Mouse (Mus musculus): ENCODE results near the gene Vmn1r38. TPM values are rescaled to one million over a fixed set of nuclear protein-coding genes. Genes with fewer than 3 reads are reported as not detected.

Vmn1r38 gene
- polyA plus RNA-seq (2017; shearing (Covaris generic)), result 0.07 TPM

GRCm38 (mm10) chr6:66782527-66782926, at the start of gene Vmn1r38:
TSS of gene Vmn1r38 (minus strand) at chr6:66782627.

GRCm38 (mm10) chr6:66810509-66810908, 28.1 kb upstream of the Vmn1r38 start, which contains the start of gene Vmn1r39:
TSS of gene Vmn1r39 (minus strand) at chr6:66810609.

GRCm38 (mm10) chr6:66729082-66729481, 53.3 kb downstream of the Vmn1r38 start, which contains the start of gene Vmn1r37:
TSS of gene Vmn1r37 (plus strand) at chr6:66729382.

Other genes starting within 250 kb of the Vmn1r38 start
- gene Mad2l1, start 247.2 kb downstream of the Vmn1r38 start, polyA plus RNA-seq (2017; shearing (Covaris generic)), result 24.3 TPM
- gene Vmn1r32, start 222.5 kb downstream of the Vmn1r38 start, polyA plus RNA-seq (2017; shearing (Covaris generic)), result not detected
- not detected for gene Vmn1r33, start 164.3 kb downstream of the Vmn1r38 start, polyA plus RNA-seq (2017; shearing (Covaris generic))
- not detected for gene Vmn1r34, start 138.7 kb downstream of the Vmn1r38 start, polyA plus RNA-seq (2017; shearing (Covaris generic))
- not detected for gene Vmn1r35, start 96.7 kb downstream of the Vmn1r38 start, polyA plus RNA-seq (2017; shearing (Covaris generic))
- not detected for gene Vmn1r36, start 63.5 kb downstream of the Vmn1r38 start, polyA plus RNA-seq (2017; shearing (Covaris generic))
- not detected for gene Vmn1r37, start 53.2 kb downstream of the Vmn1r38 start, polyA plus RNA-seq (2017; shearing (Covaris generic))
- not detected for gene Vmn1r39, start 28.0 kb upstream of the Vmn1r38 start, polyA plus RNA-seq (2017; shearing (Covaris generic))
- gene Gng12, start 113.8 kb upstream of the Vmn1r38 start, polyA plus RNA-seq (2017; shearing (Covaris generic)), result 23.2 TPM